Mouse (Mus musculus) gastrocnemius, adult 8-10 months (tissue): ENCODE results near the gene Fshr. TPM values are rescaled to one million over a fixed set of nuclear protein-coding genes. Genes with fewer than 3 reads are reported as not detected.
"Not testable (repeated sequence)": the region's sequence is repeated elsewhere in the genome, so short reads cannot be mapped to it uniquely, and the experiment has no call there.

Source experiments
- DNase-seq, 2 experiments: peaks; one replicate each; pipeline ENCODE4 v3.0.0; 2022; ENCODE audit warnings: low spot score in 2 of 2
- total RNA-seq, 4 experiments: library from RNA; stranded (reverse); gene quantifications; 2 replicates each; pipeline ENCODE4 v1.2.4; 2022

Gene Fshr
- not detected for total RNA-seq

DNA sequence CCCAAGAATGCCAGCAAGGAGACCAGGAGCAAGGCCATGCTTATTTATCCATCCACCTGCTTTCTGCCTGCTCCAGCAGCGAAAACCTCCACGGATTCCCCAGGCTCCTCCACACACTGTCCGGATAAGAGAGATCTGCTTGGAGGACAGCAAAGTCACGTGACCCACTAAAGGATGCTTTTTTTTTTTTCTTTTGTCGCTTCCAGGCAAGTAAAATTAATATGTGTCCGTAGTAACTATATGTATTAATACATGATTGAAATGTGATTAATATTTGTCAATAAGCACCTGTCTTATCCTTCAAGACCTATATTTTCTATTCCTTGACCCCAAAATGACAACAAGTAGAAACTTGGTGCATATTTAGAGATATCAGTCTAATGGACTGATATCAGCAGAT, at the start of gene Fshr:
Fshr (minus strand) TSS at position 101 of the 400 bp plus-strand sequence.
- DNase-seq: no peak

DNA sequence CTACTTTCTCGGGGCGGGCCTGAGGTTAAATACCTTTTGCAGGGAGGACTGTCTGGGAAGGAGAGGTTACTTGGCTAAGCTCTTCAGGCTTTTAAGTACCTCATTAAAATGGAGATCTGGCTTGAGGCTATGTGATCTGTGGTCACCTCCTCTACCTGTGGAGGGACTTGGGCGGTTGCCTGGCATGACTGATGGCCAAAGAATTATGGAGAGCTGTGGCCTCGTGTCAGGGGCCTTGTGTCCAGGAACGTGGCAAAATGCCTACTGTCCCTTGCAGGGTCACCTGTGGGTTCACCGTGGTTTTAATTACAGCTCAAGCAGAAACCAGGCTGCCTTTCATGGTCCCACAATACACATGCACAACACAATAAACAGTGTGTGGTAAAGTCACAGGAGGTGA, 1.7 kb upstream of the Fshr start:
- no peak for DNase-seq

DNA sequence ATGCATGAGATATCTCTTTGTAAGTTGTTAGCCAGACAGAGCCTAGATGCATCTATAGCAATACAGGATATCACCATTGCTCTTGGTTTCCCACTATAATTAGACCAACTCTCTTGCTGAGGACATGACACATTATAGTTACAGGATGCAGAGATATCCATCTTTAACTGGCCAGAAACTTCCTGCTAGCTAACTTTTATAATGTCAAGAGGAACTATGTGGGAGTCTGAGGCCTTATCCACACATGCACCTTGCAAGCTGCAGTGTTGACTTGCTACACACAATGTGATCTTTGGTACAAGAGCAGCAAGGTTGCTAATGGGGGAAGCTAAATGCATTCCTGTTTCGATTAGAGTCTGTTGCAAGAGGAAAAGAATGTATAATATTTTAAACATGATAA, 26.9 kb downstream of the Fshr start:
- DNase-seq: no peak

DNA sequence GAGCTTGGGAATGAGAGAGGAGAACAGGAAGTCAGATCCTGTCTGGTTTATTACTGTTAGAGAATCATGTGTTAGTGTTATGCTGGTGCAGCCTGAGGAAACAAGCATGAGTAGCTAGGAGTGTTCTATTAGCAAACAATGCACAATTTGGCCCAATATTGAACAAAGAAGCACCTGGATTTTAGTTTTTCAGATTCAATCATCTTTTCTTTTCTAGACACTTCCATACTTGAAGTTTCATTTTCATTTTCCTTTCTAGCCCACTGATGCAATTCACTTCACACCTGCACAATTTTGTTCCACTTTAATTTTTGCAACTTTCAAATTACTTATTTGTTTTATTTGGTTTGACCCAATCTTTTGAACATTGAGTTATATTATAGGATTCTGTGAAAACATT, 35.7 kb downstream of the Fshr start:
- DNase-seq: no peak

DNA sequence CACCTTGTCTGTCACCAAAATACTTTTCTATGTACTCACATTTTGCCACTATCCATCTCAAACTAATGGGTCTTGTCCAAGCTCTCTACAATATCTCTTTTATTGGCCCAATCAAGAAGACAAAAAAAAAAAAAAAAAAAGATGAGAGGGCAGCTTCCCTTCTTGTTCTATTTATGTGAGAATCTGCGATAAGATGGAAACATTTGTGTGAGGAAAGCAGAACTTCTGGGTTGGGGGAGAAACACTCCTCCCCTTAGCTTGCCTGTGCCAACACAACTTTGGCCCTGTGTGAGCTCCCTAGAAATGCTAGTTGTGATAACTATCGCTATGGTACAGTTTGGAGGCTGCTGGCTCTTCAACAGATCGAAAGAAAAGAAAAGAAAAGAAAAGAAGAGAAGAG, 38.0 kb downstream of the Fshr start:
- DNase-seq: no peak

DNA sequence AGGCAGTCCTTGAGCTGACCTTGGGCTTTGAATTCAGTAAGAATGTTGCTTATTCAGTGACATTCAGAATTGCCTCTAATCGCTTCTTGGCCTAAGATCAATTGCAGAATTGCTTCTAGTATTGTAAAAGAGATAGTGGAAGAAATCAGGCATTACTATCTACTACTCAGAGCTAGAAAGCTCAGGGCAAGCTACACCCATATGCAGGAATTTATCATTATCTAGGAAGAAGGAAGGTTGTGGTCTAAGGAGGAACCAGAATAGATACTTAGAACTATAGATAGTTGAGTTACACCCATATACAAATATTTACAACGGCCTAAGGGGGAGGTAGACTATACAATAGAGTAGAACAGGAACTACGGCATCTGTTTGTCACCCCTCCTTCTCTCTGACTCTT, 41.1 kb downstream of the Fshr start:
- not testable (repeated sequence) for DNase-seq

DNA sequence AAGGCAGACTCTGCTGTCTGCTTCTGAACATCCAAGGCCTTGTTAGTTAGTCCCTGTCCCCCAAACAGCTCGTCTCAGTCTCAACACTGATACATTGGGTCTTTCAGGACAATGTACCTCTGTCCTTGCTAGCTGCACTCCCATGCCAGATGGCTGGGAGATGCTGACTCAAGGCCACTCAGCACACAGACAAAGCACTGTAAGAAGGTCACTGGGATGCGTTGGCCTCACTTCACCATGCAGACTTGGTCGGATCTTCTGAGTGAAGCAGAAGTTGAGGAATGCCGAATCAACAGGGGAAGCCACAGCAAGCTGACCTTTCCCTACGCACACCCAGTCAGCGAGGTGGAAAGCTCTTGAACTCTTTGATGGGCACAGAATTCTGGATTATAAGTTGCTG, 55.7 kb downstream of the Fshr start:
- DNase-seq: no peak

DNA sequence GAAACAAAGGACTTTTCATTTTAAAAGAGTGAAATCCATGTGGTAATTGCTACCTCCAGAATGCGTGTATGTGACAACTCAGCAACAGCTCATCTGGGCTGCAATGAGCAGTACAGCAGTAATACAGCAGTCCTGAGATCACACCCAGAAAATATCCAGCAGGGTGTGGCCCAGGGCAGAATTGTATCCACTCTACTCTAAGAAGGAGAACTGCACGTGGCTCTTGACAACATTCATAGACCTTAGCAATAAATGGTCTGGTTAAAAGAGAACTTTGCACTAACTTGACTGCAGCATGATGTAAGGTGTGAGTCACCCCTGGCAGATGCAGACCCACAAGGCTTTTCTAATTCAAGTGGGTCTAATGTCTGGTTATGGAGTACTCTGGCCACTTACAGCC, 80.5 kb downstream of the Fshr start:
- no peak for DNase-seq

DNA sequence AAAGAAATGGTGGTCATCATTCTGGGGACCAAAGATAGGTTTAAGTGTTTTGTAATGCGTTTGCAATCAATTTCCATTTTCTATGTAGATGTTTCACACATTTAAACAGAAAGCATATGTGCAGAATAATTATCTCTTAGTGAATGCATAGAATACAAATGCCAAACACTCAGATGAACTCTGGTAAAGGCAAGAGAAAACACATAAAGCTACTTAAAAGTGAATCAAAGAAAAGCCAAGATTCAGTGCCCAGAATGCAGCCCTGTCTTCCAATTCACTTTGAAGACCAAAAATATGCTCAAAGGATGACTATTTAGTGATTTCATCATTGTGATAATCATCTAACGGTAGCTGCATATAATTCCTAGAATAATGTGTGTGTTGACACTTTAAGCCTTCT, 81.2 kb downstream of the Fshr start:
- no peak for DNase-seq

DNA sequence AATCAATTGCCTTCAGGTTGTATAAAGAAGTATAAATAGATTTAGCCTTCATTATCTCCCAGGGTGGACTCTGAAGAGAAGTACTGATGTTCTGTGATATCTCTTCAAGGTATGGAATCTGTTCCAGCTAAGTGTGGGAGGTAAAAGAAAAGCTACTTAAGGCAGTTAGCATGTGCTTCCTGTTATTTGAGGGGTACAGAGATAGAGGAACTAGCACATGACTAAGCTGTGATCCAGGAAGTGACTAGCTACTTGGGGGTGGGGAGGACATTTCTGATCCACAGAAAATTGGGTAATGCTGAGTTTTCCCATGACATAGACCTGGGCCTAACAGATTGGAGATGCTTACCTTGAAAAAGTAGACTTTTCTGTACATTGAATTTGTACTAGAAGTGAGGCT, 86.5 kb downstream of the Fshr start:
- no peak for DNase-seq

DNA sequence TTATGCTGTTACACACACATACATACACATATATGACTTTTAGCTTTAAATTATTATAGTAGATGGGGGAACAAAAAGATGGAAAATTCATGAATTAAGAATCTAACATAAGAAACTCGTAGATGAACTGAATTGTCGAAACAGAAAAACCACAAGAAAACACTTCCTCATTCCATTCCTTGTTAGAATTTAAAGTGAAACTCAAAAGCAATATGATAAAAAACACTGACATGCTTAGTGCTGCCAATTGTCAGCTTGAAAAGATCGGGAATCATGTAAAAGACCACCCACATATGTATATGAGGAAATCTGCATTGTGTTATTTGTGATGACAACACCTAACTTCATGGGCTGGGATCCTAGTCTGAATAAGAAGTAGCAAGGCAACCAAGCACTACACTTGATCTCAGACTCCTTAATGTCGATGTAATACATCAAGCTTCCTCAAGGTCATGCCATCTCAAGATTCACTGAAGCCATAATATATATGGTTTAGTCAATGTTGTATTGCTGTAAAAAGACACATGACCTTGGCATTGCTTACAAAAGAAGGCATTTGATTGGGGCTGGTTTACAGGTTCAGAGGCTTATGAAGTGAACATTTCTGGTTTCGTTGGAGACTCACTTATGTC, 99.6 kb downstream of the Fshr start:
- no peak for DNase-seq

DNA sequence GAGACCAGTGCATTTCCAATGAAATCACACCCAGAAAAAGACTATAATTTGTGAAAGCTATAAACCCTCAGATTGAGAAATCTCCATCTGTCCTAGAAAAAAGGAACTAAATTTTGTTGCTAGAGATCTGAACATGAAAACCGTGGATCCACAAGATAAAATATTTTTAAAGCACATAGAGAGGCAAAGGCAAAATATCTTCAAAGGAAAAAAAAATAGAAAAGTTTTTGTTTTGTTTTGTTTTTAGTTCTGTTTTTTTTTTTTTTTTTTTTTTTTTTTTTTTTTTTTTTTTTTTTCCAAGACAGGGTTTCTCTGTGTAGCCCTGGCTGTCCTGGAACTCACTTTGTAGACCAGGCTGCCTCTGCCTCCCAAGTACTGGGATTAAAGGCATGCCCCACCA, 100.7 kb downstream of the Fshr start:
- DNase-seq: not testable (repeated sequence)

DNA sequence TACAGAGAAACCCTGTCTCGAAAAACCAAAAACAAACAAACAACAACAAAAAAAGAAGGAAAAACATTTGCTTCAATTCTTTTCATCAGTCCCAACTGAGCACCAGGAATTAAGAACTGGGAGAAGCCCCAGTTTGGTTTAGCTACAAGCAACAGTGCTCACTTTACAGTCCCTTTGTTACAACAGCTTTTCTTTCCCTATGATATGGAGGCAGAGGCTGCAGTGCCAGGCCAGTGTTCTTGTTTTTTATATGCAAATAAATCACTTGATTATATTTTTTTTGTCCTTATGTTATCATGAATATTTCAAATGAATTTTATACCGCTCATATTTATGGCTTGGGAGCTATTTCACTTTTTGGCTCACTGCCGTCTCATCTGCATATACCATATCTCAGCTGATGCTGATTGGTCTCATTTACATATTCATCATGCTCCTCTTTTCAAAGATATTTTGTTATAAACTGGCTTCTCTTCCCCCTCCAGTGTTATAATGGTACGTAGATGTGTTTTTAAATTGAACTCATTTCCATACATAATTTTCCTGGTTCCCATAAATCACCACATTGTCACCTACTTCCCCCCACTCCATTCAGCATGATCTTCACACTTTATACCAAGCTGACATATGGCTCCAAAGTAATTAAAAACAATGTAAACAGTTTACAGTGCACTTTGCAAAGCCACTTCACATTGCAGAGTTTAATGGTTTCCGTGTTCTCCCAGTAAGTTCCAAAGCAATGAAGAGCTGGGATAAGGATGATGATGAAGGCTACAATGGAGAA, 110.6 kb downstream of the Fshr start:
- no peak for DNase-seq

DNA sequence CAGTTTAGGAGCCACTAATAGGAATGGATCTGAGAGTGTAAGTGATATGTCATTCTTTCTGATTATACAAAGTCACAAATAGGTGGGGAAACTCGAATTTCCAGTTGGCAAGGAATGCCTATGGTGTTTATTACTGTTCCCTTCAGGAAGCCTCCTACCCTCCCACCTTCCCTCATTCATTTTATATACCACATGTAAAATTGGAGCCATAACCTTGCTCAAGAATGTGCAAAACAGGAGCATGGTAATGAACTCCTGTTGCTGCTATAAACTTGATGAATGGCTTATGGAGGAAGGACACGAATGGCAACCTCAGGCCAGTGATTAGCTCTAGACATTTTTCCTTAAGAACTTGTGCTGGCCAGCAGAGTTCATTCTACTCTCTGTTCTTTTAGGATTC, 117.6 kb downstream of the Fshr start:
- no peak for DNase-seq

DNA sequence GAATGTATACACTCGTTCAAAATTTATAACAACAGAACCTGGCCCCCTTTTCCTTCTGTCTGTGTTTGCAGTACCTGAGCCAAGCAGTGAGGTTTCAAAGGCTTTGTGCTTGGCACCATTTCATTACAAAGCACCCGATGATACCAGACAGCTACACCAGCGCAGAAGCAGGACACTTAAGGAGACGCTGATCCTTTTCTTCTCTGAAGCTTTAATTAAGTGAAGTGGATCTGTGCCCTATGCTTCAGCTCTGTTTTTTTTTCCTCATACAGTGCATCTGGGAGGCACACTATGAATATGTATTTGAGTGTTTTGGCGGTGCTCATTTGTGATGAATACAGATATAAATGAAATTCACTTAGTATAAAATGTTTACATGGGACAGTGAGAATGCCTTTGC, 120.8 kb downstream of the Fshr start:
- no peak for DNase-seq

DNA sequence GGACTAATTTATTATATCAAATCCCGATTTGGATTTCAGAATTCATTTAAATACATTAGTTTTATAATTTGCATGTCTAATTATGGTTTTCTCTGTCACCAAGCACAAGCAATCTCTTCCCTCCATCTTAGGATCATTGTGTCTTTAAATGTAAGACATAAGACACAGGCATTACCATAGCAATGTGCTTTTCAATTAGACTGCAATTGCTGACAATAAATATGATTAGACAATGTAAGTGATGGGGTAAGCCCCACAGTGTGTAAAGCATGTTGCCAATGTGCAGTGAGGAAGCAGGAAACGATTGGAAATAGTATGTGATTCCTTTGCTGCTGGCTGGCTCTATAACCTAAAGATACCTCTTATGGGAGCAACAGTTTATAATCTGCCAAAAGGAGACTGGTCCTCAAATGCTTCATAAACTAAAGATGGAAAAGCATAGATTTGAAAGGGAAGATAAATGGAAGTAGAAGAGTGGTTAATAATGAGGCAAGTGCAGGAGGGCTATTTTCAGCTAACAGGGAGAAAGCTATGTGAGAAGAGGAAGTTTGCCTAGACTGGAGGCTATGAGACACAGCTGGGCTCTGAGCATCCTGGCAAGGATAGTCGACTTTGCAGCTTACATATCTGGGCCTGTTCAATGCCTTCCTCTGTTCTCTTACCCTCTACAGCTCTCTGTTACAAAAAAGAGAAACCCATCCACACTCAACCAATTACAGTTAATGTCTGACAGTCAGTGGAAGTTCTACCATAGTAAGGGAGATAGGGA, 136.0 kb downstream of the Fshr start:
- no peak for DNase-seq

DNA sequence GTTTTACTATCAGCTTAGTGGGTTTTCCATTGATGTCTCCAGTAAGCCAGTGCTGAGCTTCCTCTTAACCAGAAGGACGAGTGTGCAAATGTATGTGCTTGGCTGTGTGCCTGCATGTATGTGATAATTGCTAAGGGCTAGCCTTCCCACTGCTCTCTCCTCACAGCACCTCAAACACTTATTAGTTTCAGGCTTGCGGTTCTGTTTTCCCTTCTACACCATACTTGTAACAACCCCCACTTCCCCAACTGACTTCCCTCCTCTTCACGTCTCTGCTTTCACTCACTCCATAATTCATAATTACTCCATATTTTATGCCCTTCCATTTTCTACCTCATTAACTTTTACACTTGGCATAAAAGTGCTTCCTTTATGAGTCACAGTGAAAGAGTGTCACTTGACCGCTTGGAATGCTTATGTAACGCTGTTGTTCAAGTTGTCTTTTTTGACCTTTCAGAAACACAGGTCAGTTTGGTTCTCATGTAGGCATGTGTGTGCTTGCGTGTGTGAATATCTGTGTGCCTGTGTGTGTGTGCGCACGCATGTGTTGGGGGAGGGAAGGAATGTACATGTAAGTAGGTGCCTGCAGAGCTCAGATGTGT, 138.0 kb downstream of the Fshr start:
- no peak for DNase-seq

DNA sequence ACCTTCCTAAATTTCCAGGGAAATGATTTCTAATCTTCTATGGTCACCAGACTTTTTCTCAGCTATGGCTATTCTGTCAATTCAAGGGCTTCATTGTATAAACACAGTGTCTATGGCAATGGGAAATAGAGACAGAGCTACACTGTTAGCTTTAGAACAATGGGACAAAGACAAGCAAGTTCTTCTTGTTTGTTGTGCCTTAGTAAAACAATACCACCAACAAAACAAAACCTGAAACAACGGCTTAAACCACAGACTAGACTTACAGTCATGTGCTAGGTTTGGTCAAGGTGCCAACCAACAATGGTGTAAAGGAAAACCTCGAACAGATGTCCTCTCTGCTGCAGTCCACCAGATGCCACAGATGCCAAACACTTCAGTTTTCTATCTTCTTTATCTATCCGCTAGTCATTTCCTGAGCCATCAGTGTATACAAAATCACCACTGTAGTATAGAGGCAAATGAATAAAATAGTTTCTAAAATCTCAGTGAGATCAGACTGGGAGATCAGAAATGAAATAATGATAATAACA, 149.4 kb downstream of the Fshr start:
- DNase-seq: no peak

DNA sequence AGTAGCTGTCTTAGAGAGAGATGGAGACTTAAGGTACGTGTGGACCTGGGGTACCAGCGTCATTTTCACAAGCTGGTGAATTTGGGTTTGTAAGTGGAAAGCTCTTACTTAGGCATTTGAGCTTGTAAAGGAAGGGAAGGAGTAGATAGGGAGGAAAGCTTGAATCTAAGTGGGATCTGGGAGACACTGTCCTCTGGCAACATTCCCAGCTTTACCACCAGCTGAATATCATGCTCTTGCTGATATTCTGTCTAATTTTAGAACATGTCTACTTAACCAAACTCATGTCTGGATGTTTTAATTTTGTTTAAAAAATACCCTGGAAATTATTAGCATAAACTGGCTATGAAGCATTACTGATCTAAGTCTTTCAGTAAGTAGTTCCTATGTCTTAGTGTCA, 151.4 kb downstream of the Fshr start:
- no peak for DNase-seq

DNA sequence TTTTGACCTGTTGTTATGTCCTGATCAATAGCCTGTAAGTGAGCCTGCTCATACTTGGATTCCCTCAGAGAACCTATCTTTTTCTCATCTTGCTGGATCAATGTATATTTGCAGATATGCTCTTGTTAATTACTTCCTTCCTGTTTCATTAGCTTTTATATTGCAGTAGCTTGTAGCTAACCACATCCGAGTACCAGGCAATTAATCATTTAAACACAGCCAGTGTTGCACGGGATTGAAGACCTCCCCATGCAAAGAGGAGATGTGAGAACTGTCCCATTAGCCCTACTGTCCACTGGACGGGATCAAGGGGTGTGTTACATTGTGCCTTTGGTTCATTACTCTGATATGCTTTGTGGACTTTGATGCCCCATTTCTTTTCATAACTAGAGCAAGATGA, 154.5 kb downstream of the Fshr start:
- DNase-seq: no peak

DNA sequence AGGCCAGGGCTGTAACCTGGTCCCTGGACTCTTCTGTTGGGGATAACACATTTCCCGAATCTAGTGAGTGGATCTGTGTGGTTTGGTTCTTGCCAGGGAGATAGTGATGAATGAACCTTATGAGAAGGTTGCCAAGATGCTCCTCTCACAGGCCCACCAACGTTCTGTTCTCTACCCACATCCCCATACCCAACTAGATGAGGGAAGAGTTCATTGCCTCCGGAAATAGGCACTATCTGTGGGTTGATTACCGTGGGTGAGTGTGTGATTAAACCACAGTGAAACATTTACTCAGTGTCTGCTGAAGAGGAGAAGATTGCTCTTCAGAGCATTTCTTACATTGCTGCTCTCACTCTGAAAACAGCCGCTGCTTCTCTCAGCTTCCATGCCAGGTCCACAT, 163.8 kb downstream of the Fshr start:
- DNase-seq: no peak

DNA sequence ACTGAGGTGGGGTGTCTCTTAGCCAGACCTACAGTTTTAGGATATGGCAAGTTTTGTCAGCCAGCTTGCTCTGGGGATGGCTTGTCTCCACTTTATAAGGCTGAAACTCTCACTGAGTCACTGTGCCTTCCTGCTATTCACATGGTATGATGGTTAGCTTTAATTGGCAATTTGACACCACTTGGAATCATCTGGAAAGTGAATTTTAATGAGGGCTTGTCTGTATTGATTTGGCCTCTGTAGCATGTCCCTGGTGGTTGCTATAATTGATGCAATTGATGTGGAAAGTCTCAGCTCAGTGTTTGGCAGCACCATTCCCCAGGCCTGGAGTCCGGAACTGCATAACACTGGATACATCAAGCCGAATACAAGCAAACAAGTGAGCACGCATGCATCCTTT, 164.4 kb downstream of the Fshr start:
- no peak for DNase-seq
